Mouse (Mus musculus) CH12.LX (cell line): Measurements from ENCODE around the gene Folr1. TPM values are rescaled to one million over a fixed set of nuclear protein-coding genes. Genes with fewer than 3 reads are reported as not detected.

Source experiments
- DNase-seq: peaks from one replicate; pipeline ENCODE4 v3.0.0-alpha.2; 2013; ENCODE audit errors: extremely low read depth
- H3K27ac ChIP-seq: 2 replicates; pipeline ENCODE4 v1.5.1; 2012; ENCODE audit warnings: low read depth, mild to moderate bottlenecking, control low read depth, moderate library complexity; ENCODE audit not compliant: insufficient read depth
- H3K27me3 ChIP-seq: replicated peaks from 2 replicates; pipeline ENCODE3; 2012; ENCODE audit warnings: inconsistent platforms
- H3K36me3 ChIP-seq, 2 experiments: replicated peaks in 1 of 2; 2 replicates each; pipeline versions ENCODE3 to v1.6.1; 2012; ENCODE audit warnings: inconsistent platforms in 1 of 2, low read length in 1 of 2, mild to moderate bottlenecking in 1 of 2, mixed read lengths in 1 of 2, moderate library complexity in 1 of 2; ENCODE audit not compliant: control insufficient read depth in 1 of 2, insufficient read depth in 1 of 2
- H3K4me1 ChIP-seq, 2 experiments: 2 replicates each; pipeline ENCODE4 v1.6.1; 2012; ENCODE audit warnings: inconsistent platforms in 1 of 2, moderate library complexity in 1 of 2; ENCODE audit not compliant: insufficient read depth in 2 of 2, control insufficient read depth in 1 of 2
- H3K4me2 ChIP-seq: 2 replicates; pipeline ENCODE4 v1.6.1; 2012; ENCODE audit warnings: low read depth, mild to moderate bottlenecking, control low read depth; ENCODE audit not compliant: poor library complexity, insufficient read depth, severe bottlenecking
- H3K4me3 ChIP-seq, 3 experiments: fragments of 150-350 bp in 1 of 3; sonication (generic) in 1 of 3; replicated peaks in 1 of 3; 2 replicates each; pipeline versions ENCODE3 to v1.5.1; 2011 to 2012; ENCODE audit warnings: low read depth in 2 of 3, low read length in 2 of 3, mild to moderate bottlenecking in 2 of 3, moderate library complexity in 2 of 3, control low read depth in 1 of 3, improper control_type of control experiment in 1 of 3, inconsistent platforms in 1 of 3, mixed read lengths in 1 of 3; ENCODE audit not compliant: poor library complexity in 1 of 3
- H3K79me2 ChIP-seq: replicated peaks from 2 replicates; pipeline ENCODE4 v1.6.1; 2012; ENCODE audit warnings: mild to moderate bottlenecking, moderate library complexity; ENCODE audit not compliant: control insufficient read depth, poor library complexity, insufficient read depth, severe bottlenecking; ENCODE audit errors: extremely low read depth
- H3K9ac ChIP-seq: 2 replicates; pipeline ENCODE4 v1.6.1; 2012; ENCODE audit warnings: low read depth, mild to moderate bottlenecking, control low read depth, moderate library complexity; ENCODE audit not compliant: insufficient read depth
- H3K9me3 ChIP-seq: replicated peaks from 2 replicates; pipeline ENCODE3; 2012; ENCODE audit warnings: low read length, inconsistent platforms, mixed read lengths
- BHLHE40 ChIP-seq: IDR thresholded peaks from 2 replicates; pipeline ENCODE4 v1.6.1; 2011; ENCODE audit warnings: mild to moderate bottlenecking, low read depth, low read length, improper control_type of control experiment
- CHD1 ChIP-seq: IDR thresholded peaks from 2 replicates; pipeline ENCODE4 v1.6.1; 2012; ENCODE audit warnings: low read depth, low read length, improper control_type of control experiment, inconsistent platforms
- ELF1 ChIP-seq: IDR thresholded peaks from 2 replicates; pipeline ENCODE4 v1.6.1; 2014; ENCODE audit warnings: low read depth, mild to moderate bottlenecking, inconsistent platforms, low read length, improper control_type of control experiment
- HCFC1 ChIP-seq: IDR thresholded peaks from 2 replicates; pipeline ENCODE4 v1.6.1; 2012; ENCODE audit warnings: low read depth, mild to moderate bottlenecking, inconsistent platforms, low read length, improper control_type of control experiment
- JUN ChIP-seq: IDR thresholded peaks from 2 replicates; pipeline ENCODE4 v1.6.1; 2011; ENCODE audit warnings: low read depth, mild to moderate bottlenecking, low read length, improper control_type of control experiment, moderate library complexity; ENCODE audit not compliant: insufficient read depth
- JUND ChIP-seq: conservative IDR thresholded peaks from 2 replicates; pipeline ENCODE4 v1.6.1; 2011; ENCODE audit warnings: low read depth, low read length, improper control_type of control experiment
- KAT2A ChIP-seq: IDR thresholded peaks from 2 replicates; pipeline ENCODE4 v1.6.1; 2012; ENCODE audit warnings: low read length, improper control_type of control experiment, inconsistent platforms; ENCODE audit not compliant: insufficient replicate concordance
- MAZ ChIP-seq: IDR thresholded peaks from 2 replicates; pipeline ENCODE4 v1.6.1; 2012; ENCODE audit warnings: low read depth, mild to moderate bottlenecking, inconsistent platforms, low read length, improper control_type of control experiment, moderate library complexity
- MEF2A ChIP-seq: IDR thresholded peaks from 2 replicates; pipeline ENCODE4 v1.6.1; 2014; ENCODE audit warnings: low read depth, mild to moderate bottlenecking, inconsistent platforms, low read length, improper control_type of control experiment, borderline replicate concordance
- MYC ChIP-seq: IDR thresholded peaks from 2 replicates; pipeline ENCODE4 v1.6.1; 2011; ENCODE audit warnings: low read depth, mild to moderate bottlenecking, improper control_type of control experiment, low read length
- NELFE ChIP-seq: IDR thresholded peaks from 2 replicates; pipeline ENCODE4 v1.6.1; 2011; ENCODE audit warnings: low read depth, low read length, improper control_type of control experiment
- NRF1 ChIP-seq: IDR thresholded peaks from 2 replicates; pipeline ENCODE4 v1.6.1; 2014; ENCODE audit warnings: low read depth, mild to moderate bottlenecking, inconsistent platforms, low read length, improper control_type of control experiment, moderate library complexity
- PAX5 ChIP-seq: IDR thresholded peaks from 2 replicates; pipeline ENCODE4 v1.6.1; 2012; ENCODE audit warnings: low read length, inconsistent platforms, mixed read lengths
- UBTF ChIP-seq: IDR thresholded peaks from 2 replicates; pipeline ENCODE4 v1.6.1; 2012; ENCODE audit warnings: low read depth, mild to moderate bottlenecking, inconsistent platforms, low read length, improper control_type of control experiment, moderate library complexity
- ZKSCAN1 ChIP-seq: IDR thresholded peaks from 2 replicates; pipeline ENCODE4 v1.6.1; 2012; ENCODE audit warnings: low read depth, inconsistent platforms, low read length, improper control_type of control experiment, borderline replicate concordance
- ZMIZ1 ChIP-seq: IDR thresholded peaks from 2 replicates; pipeline ENCODE4 v1.6.1; 2012; ENCODE audit warnings: low read depth, mild to moderate bottlenecking, inconsistent platforms, low read length, improper control_type of control experiment
- ZNF384 ChIP-seq: IDR thresholded peaks from 2 replicates; pipeline ENCODE4 v1.6.1; 2012; ENCODE audit warnings: low read depth, low read length, improper control_type of control experiment, inconsistent platforms
- dilution Hi-C: fragments of 300-500 bp; cut with MboI; formaldehyde crosslinking; loops from 2 replicates; pipeline ENCODE4 v1.14.3; 2020; ENCODE audit warnings: low sequenced_read_pairs; ENCODE audit not compliant: extremely low pct_unique_long_range_greater_than_20kb, extremely low pct_ligation_motif_present
- in situ Hi-C: fragments of 300-500 bp; cut with MboI; formaldehyde crosslinking; loops from 3 replicates; pipeline ENCODE4 v1.14.3; 2019; ENCODE audit warnings: low sequenced_read_pairs, low pct_ligation_motif_present, low pct_unique_long_range_greater_than_20kb, mixed read lengths
- polyA plus RNA-seq: library from polyadenylated mRNA; unstranded; fragments of >175 nt; gene quantifications from 2 replicates; pipeline ENCODE4 v1.2.1, GENCODE M21; 2012; ENCODE audit warnings: low read depth; ENCODE audit not compliant: insufficient read length
- total RNA-seq, 2 experiments: library from RNA; depleted of rRNA; stranded (reverse); fragments of 300-350 nt in 1 of 2; fragments of >200 nt in 1 of 2; gene quantifications; 2 replicates each; pipeline ENCODE4 v1.2.3; 2012 to 2014

Folr1 gene
- total and polyA plus RNA-seq, 3 experiments, result 0.25 TPM; not detected in 2

- peaks cover 7 to 35% of the 10 kb centered on the region in 2 experiments; a peak in 3 of 4 replicates for H3K4me1 ChIP-seq
- dilution Hi-C loops, result no loop called here
- peak overlapping the region; percentile 71 for H3K4me2 ChIP-seq
- H3K27me3 ChIP-seq, result no peaks in the 10 kb centered on the region
- H3K79me2 ChIP-seq, result peaks cover 22% of the 10 kb centered on the region
- 0 out of 2 replicates have a peak, but pooled peaks have one; percentile 17 for TF ChIP-seq CHD1
- TF ChIP-seq PAX5, result no peak
- TF ChIP-seq, all 38 proteins: peak for 1
- in situ Hi-C loops, result no loop called here
- Histone ChIP-seq H3K27ac (no peak overlapping the region), H3K36me3 (peaks cover 22 to 45% of the 10 kb centered on the region in 2 experiments), H3K4me3 (peak overlapping the region; percentile 52 to 76 (median 75)), H3K9me3 (peaks cover 6% of the 10 kb centered on the region), H3K9ac (peak overlapping the region; percentile 85)
- DNase-seq, result no peak
These were observed 36.1 kb upstream of the Folr1 start for GRCm38 (mm10) chr7:101906696-101907095.

DNA sequence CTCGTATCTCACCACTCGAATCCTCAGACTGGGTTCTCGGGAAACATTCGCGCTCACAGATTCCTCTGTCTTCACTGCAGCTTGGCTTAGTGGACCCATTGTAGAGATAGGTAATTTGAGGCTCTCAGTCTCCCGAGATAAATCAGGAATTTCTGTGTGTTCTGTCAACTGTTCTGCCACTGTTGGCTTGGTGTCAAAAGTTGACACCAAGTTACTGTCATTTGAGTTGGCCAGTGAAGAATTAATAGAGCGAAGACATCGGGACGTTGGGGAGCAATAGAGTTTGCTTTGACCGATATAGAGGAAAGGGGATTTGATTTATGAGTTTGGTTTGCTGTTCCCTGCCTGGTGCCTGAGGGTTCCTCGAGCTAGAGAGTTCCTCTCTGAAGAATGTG lies 35.7 kb upstream of the Folr1 start, which contains the start of gene Tomt:
Tomt (minus strand) TSS at position 73 of the 395 bp plus-strand sequence.
- H3K79me2 ChIP-seq, result peaks cover 22% of the 10 kb centered on the region
- H3K36me3 ChIP-seq, result peaks cover 18 to 43% of the 10 kb centered on the region in 2 experiments
- DNase-seq, result no peak
- in situ Hi-C loops, result no loop called here
- H3K27me3 ChIP-seq, result no peaks in the 10 kb centered on the region
- peaks cover 6% of the 10 kb centered on the region for H3K9me3 ChIP-seq
- peak within 1 kb of the TSS; percentile 72 for H3K27ac ChIP-seq
- no peak for TF ChIP-seq NRF1
- no peak for TF ChIP-seq MEF2A
- TF ChIP-seq MYC, result no peak
- TF ChIP-seq HCFC1, result no peak
- no peak for TF ChIP-seq BHLHE40
- no peak for TF ChIP-seq JUND
- no peak for TF ChIP-seq ELF1
- no peak for TF ChIP-seq ZKSCAN1
- no peak for TF ChIP-seq UBTF
- no peak for TF ChIP-seq ZNF384
- TF ChIP-seq MAZ, result no peak
- TF ChIP-seq KAT2A, result no peak
- no peak for TF ChIP-seq ZMIZ1
- no peak for TF ChIP-seq NELFE
- TF ChIP-seq JUN, result no peak
- peak within 1 kb of the TSS; percentile 52 to 76 (median 75) for H3K4me3 ChIP-seq
- H3K4me1 ChIP-seq, result peaks cover 7 to 35% of the 10 kb centered on the region in 2 experiments; a peak in 3 of 4 replicates
- dilution Hi-C loops, result no loop called here
- peak within 1 kb of the TSS; percentile 85 for H3K9ac ChIP-seq
- H3K4me2 ChIP-seq, result peak within 1 kb of the TSS; percentile 87
